Mouse (Mus musculus) heart, adult 9 months (tissue): ENCODE results near the gene Cbx2.

Experiments
- DNase-seq, 2 experiments: peaks; one replicate each; pipeline ENCODE4 v3.0.0; 2022; ENCODE audit warnings: low spot score in 2 of 2

The Cbx2 gene

DNA sequence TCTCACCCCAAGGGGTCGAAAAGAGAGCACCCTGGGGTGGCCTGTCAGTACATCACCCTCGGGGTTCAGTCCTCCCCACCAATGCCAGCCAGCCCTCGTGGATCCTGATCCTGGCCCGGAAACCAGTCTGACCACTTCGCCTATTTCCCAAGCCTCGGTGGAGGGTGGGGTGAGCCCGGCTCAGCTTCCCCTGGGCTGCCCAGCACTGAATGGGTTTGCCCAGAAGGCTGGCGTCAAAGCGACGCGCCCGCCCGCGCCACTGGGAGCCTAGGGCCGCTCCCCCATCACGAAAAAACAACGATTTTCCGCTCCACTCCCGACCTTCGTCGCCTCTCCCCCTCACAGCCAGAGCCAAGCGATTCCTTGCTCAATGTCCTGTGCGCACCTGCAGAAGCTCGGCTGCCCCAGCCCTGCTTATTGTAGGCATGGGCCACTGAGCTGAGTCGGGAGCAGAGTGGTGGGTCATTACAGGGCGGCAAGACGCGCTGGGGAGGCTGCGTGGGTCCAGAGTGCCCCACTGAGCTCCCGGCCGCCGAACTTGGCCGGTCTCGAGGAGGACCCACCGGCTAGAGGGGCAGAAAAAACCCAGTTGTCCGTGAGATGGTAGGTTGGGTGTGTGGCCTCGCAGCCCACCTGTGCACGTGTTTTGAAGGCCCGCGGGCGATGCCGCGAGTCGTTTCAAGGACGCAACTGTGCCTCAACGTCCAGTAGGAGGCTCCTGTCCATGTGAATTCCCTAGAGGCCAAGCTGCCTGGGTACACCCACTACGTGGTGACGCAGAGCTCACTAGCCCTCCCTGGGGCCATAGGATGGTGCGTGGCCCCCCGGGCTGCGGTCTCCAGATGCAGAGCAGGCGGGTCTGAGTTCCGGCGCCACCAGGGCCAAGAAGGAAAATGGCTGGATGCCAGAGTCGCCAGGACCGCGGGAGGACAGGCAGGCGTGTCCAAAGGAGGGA, 35.6 kb downstream of the Cbx2 start:
- DNase-seq = no peak

DNA sequence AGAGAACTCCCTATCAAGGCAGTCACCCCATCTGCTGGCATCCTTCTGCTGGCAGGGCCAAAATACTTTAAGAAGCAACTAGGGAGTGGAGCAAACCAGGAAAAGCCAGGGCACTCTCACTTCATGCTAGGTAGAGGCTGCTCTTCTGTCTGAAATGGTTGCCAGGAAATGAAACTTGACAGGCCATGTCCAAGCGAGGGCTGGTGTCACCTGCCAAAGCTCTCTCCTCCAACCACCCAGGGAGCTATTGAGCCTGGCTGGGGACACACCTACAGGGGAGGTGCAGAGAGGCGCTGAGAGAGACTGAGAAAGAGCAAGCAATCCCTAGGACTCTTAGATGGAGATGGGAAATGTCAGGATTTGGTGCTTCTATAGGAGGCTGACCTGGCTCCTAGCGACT, 36.5 kb downstream of the Cbx2 start:
- DNase-seq = no peak

GRCm38 (mm10) chr11:119066841-119067240, 44.1 kb downstream of the Cbx2 start:
- DNase-seq = no peak

DNA sequence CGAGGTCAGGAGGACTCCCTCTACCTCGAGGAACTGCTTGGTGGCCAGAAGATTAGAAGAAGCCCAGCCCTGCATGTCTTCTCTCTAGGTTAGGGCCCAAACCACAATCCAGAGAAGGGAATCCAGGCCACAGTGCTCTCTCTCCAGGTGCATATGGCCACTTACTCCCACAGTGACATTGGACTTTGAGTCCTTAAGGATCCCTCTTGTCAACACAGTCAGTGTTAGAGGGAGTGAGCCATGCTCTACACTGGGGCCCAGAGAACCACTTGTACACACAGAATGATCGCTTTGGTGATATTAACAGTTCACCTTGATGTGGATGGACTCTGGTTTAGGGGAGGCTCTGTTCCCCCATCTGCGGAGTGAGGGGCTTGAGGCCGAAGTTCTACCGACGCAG, 49.5 kb downstream of the Cbx2 start:
- DNase-seq = no peak

DNA sequence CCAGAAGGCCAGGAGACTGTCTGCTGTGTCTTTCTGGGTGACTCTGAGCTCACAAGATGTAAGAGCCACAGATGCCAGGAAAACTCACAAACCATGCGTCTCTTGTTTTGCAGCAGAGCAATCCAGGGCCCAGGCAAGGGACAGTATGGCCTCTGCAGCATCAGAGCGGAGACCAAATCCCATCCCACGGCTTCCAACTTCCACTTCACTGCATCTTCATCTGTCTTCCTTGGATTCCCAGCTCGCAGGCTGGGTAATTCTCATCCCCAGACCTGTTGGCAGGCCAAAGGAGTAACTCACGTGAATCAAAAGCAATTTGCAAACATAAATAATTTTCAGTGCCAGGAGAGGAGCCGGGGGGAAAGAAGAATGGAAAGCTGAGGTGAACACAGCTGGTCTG, 50.2 kb downstream of the Cbx2 start:
- no peak for DNase-seq

DNA sequence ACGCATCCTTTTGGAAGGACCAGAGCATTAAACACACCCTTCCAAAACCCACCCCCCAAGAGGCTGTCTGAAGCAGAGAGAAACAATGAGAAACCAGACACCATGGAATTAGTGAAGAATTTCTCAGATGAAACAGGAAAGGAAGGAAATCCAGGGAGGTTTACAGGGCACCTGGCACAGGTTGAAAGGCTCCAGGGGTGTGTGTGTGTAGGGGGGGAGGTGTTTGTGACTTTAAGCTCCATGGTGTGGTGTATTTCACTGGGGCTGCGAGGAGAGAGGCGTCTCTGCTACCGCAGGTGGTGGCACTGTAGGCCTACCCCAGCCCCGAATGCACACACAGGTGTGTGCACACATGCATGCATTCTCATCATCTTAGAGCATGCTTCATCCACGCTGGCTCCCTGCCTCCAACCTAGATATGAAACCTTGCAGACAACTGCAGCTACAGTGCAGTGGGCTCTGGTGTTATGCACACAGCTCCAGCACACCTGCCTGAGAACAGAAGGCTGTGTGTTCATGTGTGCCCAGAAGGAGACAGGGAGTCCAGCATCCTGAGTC, 51.2 kb downstream of the Cbx2 start:
- DNase-seq = no peak

DNA sequence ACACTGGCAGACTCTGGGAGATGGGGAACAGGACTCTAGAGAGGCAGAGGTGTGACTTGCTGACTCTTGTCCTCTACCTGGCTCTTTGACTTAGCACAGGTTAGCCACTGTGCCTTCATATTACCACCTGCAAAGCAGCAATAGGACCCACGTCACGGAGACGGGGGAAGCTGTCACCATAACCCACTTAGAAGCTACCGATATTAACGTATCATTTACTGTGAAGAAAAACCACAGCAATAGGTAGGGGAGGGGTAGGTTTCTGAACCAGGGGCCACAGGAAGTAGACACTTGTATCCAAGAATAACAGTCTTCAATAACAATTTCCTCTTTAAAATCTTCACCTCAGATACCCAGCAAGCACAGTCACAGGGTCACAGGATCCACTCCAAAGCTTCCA, 53.0 kb downstream of the Cbx2 start:
- DNase-seq = no peak

GRCm38 (mm10) chr11:119077755-119078154, 55.0 kb downstream of the Cbx2 start:
- DNase-seq = no peak

DNA sequence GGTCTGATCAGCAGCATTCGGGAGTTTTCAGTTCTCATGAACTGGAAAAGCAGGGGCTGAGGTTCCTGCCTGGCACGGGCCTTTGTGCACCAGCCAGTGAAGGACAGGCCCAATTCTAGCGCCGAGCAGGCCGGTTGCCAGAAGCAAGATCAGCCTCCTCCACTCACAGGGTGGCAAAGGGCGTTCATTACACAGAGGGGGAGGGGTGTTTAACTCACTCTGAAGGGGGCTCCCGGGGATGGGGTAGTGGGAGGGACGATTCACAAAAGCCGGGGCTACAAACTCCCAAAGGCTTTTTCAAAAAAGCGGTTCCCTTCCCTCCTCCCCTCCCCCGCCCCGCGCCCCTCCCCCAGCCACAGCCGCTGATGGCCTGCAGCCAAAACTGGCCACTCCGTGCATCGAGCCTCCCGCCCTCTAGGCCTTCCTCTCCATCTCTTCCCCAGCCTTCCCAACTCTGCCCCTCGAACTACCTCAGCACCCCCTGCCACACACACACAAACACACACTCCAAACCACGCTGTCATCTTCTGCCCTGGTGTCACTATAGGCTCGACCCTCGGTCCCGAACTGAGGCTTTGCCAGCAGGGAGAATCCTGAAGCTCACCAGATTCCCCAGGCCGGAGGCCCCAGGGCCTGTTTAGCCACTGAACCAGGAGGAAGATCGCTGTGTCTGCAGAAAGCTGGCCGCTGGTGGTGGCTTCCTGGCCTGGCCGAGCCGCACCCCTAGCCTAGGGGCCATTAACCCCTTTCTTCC, 56.1 kb downstream of the Cbx2 start:
- DNase-seq = peak in 1 of 2 experiments; percentile 43

GRCm38 (mm10) chr11:119079445-119079837, 56.7 kb downstream of the Cbx2 start:
- DNase-seq = no peak

- DNase-seq = no peak
These were observed 57.8 kb downstream of the Cbx2 start for GRCm38 (mm10) chr11:119080461-119081147.
